Mouse (Mus musculus) intestine, postnatal 0 days (tissue): Measurements from ENCODE around the gene Cgref1. TPM values are rescaled to one million over a fixed set of nuclear protein-coding genes. Genes with fewer than 3 reads are reported as not detected.

ENCODE experiments used
- ATAC-seq: fragments of 200-750 bp; cut with Nextera tagmentation; 2 replicates; pipeline ENCODE4 v1.8.0; 2017; ENCODE audit warnings: mild to moderate bottlenecking, moderate TSS enrichment, moderate library complexity
- H3K27ac ChIP-seq: fragments of 300-500 bp; sonication (generic); 2 replicates; pipeline ENCODE4 v1.5.1; 2014; ENCODE audit warnings: mild to moderate bottlenecking, low read depth, low read length, moderate library complexity
- H3K27me3 ChIP-seq: fragments of 300-500 bp; sonication (generic); replicated peaks from 2 replicates; pipeline ENCODE4 v1.6.1; 2014; ENCODE audit warnings: low read length, mixed read lengths; ENCODE audit not compliant: control insufficient read depth, insufficient read depth
- H3K36me3 ChIP-seq: fragments of 300-500 bp; sonication (generic); 2 replicates; pipeline ENCODE4 v1.6.1; 2014; ENCODE audit warnings: mild to moderate bottlenecking, moderate library complexity; ENCODE audit not compliant: control insufficient read depth, insufficient read depth
- H3K4me1 ChIP-seq: fragments of 300-500 bp; sonication (generic); replicated peaks from 2 replicates; pipeline ENCODE4 v1.6.1; 2014; ENCODE audit warnings: antibody characterized with exemption, low read length, mixed read lengths; ENCODE audit not compliant: control insufficient read depth, insufficient read depth
- H3K4me2 ChIP-seq: fragments of 300-500 bp; sonication (generic); replicated peaks from 2 replicates; pipeline ENCODE4 v1.6.1; 2014; ENCODE audit warnings: low read depth, mild to moderate bottlenecking, moderate library complexity
- H3K4me3 ChIP-seq: fragments of 300-500 bp; sonication (generic); 2 replicates; pipeline ENCODE4 v1.5.1; 2014; ENCODE audit warnings: low read depth, low read length
- H3K9ac ChIP-seq: fragments of 300-500 bp; sonication (generic); 2 replicates; pipeline ENCODE4 v1.6.1; 2014; ENCODE audit warnings: mild to moderate bottlenecking, low read depth, low read length
- H3K9me3 ChIP-seq: fragments of 300-500 bp; sonication (generic); 2 replicates; pipeline ENCODE4 v1.6.1; 2016; ENCODE audit warnings: mixed run types; ENCODE audit not compliant: control insufficient read depth
- CTCF ChIP-seq: sonication (generic); IDR thresholded peaks from 2 replicates; pipeline ENCODE4 v1.5.1; 2016; ENCODE audit warnings: low read depth, mild to moderate bottlenecking, control low read depth, antibody characterized with exemption, moderate library complexity
- WGBS: fragments of 180-500 bp; shearing (Covaris S2); extraction: QIAGEN DNeasy Blood & Tissue Kit; methylation state at CpG from one replicate; pipeline ENCODE4 v1.1.7; 2014; 5-methylcytosine and 5-hydroxymethylcytosine counted together
- polyA plus RNA-seq: library from polyadenylated mRNA; unstranded; fragments of >200 nt; fragmentation: Nextera tagmentation; extraction: Ambion mirVana; gene quantifications from 2 replicates; pipeline ENCODE4 v1.2.1, GENCODE M21; 2015

Cgref1 gene
- polyA plus RNA-seq, 1 experiment from 2014 or later, result 618 TPM

- TF ChIP-seq CTCF, result no peak
- Histone ChIP-seq H3K9me3 (no peaks in the 10 kb centered on the region), H3K36me3 (peaks cover 46% of the 10 kb centered on the region), H3K4me1 (peaks cover 7% of the 10 kb centered on the region; the same call in 1 of the 2 replicates), H3K9ac (no peak overlapping the region), H3K4me2 (no peak overlapping the region), H3K27me3 (no peaks in the 10 kb centered on the region), H3K4me3 (no peak overlapping the region), H3K27ac (no peak overlapping the region)
- ATAC-seq, result no peak
- 74% methylated on average over 5 of the region's 5 CpGs for WGBS
Observed at GRCm38 (mm10) chr5:30952551-30952950, 7.2 kb upstream of the Cgref1 start.

DNA sequence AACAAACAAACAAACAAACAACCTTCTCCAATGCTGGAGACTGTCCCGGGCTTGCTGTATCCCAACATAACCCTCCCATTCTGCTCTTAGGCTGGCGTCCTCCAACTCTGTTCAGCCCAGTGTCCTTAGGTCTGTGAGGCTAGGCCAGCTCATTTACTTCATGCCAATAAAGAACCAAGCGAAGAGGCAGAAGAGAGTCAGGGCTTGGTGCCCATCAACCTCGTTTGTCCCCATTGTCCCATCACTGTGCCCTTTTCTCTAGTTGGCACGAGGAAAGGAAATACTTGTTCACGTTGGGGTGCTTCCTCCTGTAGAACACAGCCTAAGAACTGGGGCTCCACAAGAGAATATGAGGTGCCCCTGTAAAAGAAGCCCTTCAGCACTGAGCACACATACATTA is 6.3 kb upstream of the Cgref1 start:
- H3K27ac ChIP-seq, result no peak overlapping the region
- WGBS, result 78% methylated on average over 6 of the region's 6 CpGs

GRCm38 (mm10) chr5:30950922-30951321 is 5.5 kb upstream of the Cgref1 start:
- 64% methylated on average over 2 of the region's 2 CpGs for WGBS
- no peak overlapping the region for H3K9ac ChIP-seq
- ATAC-seq, result no peak
- peaks cover 40% of the 10 kb centered on the region for H3K36me3 ChIP-seq
- no peaks in the 10 kb centered on the region for H3K9me3 ChIP-seq
- H3K4me3 ChIP-seq, result peak overlapping the region; percentile 60; the same call in 1 of the 2 replicates
- H3K27ac ChIP-seq, result peak overlapping the region; percentile 94; the same call in 1 of the 2 replicates
- peak overlapping the region; percentile 82 for H3K4me2 ChIP-seq
- no peak for TF ChIP-seq CTCF
- H3K4me1 ChIP-seq, result peaks cover 7% of the 10 kb centered on the region; the same call in 1 of the 2 replicates
- no peaks in the 10 kb centered on the region for H3K27me3 ChIP-seq

More for the DNA sequence above, 6.3 kb upstream of the Cgref1 start:
- Histone ChIP-seq H3K4me2 (peak overlapping the region; percentile 82), H3K36me3 (peaks cover 42% of the 10 kb centered on the region), H3K4me3 (no peak overlapping the region), H3K9ac (no peak overlapping the region; the same call in 1 of the 2 replicates), H3K27me3 (no peaks in the 10 kb centered on the region), H3K9me3 (no peaks in the 10 kb centered on the region), H3K4me1 (peaks cover 7% of the 10 kb centered on the region; the same call in 1 of the 2 replicates)
- TF ChIP-seq CTCF, result no peak
- ATAC-seq, result no peak

GRCm38 (mm10) chr5:30950451-30950850 is 5.1 kb upstream of the Cgref1 start:
- Histone ChIP-seq H3K4me3 (peak overlapping the region; percentile 60), H3K27me3 (no peaks in the 10 kb centered on the region), H3K36me3 (peaks cover 35% of the 10 kb centered on the region), H3K4me1 (peaks cover 7% of the 10 kb centered on the region; the same call in 1 of the 2 replicates), H3K9me3 (no peaks in the 10 kb centered on the region), H3K4me2 (peak overlapping the region; percentile 82), H3K27ac (peak overlapping the region; percentile 94), H3K9ac (peak overlapping the region; percentile 61)
- TF ChIP-seq CTCF, result no peak
- WGBS, result 42% methylated on average over 4 of the region's 4 CpGs
- no peak for ATAC-seq

- Histone ChIP-seq H3K9ac (peak overlapping the region; percentile 61), H3K4me2 (peak overlapping the region; percentile 82), H3K9me3 (no peaks in the 10 kb centered on the region), H3K4me3 (peak overlapping the region; percentile 60), H3K36me3 (peaks cover 29% of the 10 kb centered on the region), H3K27me3 (no peaks in the 10 kb centered on the region), H3K4me1 (peaks cover 7% of the 10 kb centered on the region; the same call in 1 of the 2 replicates), H3K27ac (peak overlapping the region; percentile 94)
- WGBS, result under 1% methylated on average over 31 of the region's 31 CpGs
- peak; percentile 36 for TF ChIP-seq CTCF
- peak; percentile 59 for ATAC-seq
Observed at GRCm38 (mm10) chr5:30949654-30950326, 4.4 kb upstream of the Cgref1 start.

DNA sequence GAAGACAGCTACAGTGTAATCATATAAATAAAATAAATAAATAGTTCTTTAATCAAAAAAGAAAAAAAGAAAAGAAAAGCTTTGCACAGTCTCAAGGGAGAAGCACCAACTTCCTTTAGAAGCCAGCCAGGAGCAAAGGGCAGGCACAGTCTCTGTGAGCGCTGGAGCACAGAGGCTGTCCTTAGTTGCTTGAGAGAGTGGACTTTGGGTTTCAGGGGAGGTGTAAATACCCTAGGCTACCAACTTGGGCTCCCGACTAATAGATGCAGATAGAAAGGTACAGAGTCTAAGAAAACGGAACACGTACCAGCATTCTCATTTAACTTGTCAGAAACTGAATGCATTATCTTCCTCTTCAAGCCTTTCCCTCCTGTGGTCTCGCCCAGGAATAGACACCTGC is 3.2 kb upstream of the Cgref1 start:
- Histone ChIP-seq H3K9me3 (no peaks in the 10 kb centered on the region), H3K27ac (peak overlapping the region; percentile 94), H3K4me2 (peak overlapping the region; percentile 82; the same call in 1 of the 2 replicates), H3K27me3 (no peaks in the 10 kb centered on the region), H3K4me1 (peaks cover 7% of the 10 kb centered on the region; the same call in 1 of the 2 replicates), H3K4me3 (no peak overlapping the region), H3K36me3 (peaks cover 17% of the 10 kb centered on the region), H3K9ac (no peak overlapping the region)
- WGBS, result 42% methylated on average over 5 of the region's 5 CpGs
- peak; percentile 70 for ATAC-seq
- no peak for TF ChIP-seq CTCF
